Mouse (Mus musculus) midbrain, postnatal 0 days (tissue): ENCODE data around the gene Plxna4. TPM values are rescaled to one million over a fixed set of nuclear protein-coding genes. Genes with fewer than 3 reads are reported as not detected.

Source experiments
- ATAC-seq: fragments of 200-750 bp; cut with Nextera tagmentation; 2 replicates; pipeline ENCODE4 v1.8.0; 2017; ENCODE audit warnings: moderate number of reproducible peaks, mild to moderate bottlenecking, moderate TSS enrichment, moderate library complexity; ENCODE audit not compliant: low FRiP score
- DNase-seq: peaks from one replicate; pipeline ENCODE4 v3.0.0-alpha.2; 2015; ENCODE audit warnings: low spot score
- H3K27ac ChIP-seq: fragments of 300-500 bp; sonication (generic); 2 replicates; pipeline ENCODE4 v1.5.1; 2014; ENCODE audit warnings: low read depth, mild to moderate bottlenecking, low read length, mixed read lengths
- H3K27me3 ChIP-seq: fragments of 300-500 bp; sonication (generic); 2 replicates; pipeline ENCODE4 v1.6.1; 2014; ENCODE audit warnings: low read length, control low read depth, mixed read lengths; ENCODE audit not compliant: insufficient read depth
- H3K36me3 ChIP-seq: fragments of 300-500 bp; sonication (generic); 2 replicates; pipeline ENCODE4 v1.6.1; 2014; ENCODE audit warnings: low read length, control low read depth, mixed read lengths; ENCODE audit not compliant: insufficient read depth
- H3K4me1 ChIP-seq: fragments of 300-500 bp; sonication (generic); 2 replicates; pipeline ENCODE4 v1.6.1; 2014; ENCODE audit warnings: mild to moderate bottlenecking, control low read depth, antibody characterized with exemption, low read length, mixed read lengths; ENCODE audit not compliant: insufficient read depth
- H3K4me2 ChIP-seq: fragments of 300-500 bp; sonication (generic); 2 replicates; pipeline ENCODE4 v1.6.1; 2014; ENCODE audit warnings: low read depth, mild to moderate bottlenecking, low read length, mixed read lengths; ENCODE audit not compliant: poor library complexity, severe bottlenecking
- H3K4me3 ChIP-seq: fragments of 300-500 bp; sonication (generic); 2 replicates; pipeline ENCODE4 v1.5.1; 2014; ENCODE audit warnings: low read depth, mild to moderate bottlenecking, low read length, moderate library complexity
- H3K9ac ChIP-seq: fragments of 300-500 bp; sonication (generic); replicated peaks from 2 replicates; pipeline ENCODE4 v1.6.1; 2014; ENCODE audit warnings: mild to moderate bottlenecking, low read length, moderate library complexity, mixed read lengths; ENCODE audit not compliant: poor library complexity, severe bottlenecking
- H3K9me3 ChIP-seq: fragments of 300-500 bp; sonication (generic); 2 replicates; pipeline ENCODE4 v1.6.1; 2016; ENCODE audit warnings: low read length, control low read depth
- CTCF ChIP-seq: IDR thresholded peaks from 2 replicates; pipeline ENCODE4 v1.5.1; 2016; ENCODE audit warnings: antibody characterized with exemption, mild to moderate bottlenecking
- WGBS: fragments of 180-500 bp; shearing (Covaris S2); extraction: QIAGEN DNeasy Blood & Tissue Kit; methylation state at CpG from one replicate; pipeline ENCODE4 v1.1.7; 2014; 5-methylcytosine and 5-hydroxymethylcytosine counted together
- polyA plus RNA-seq: library from polyadenylated mRNA; unstranded; fragments of >200 nt; fragmentation: Nextera tagmentation; extraction: Ambion mirVana; gene quantifications from 2 replicates; pipeline ENCODE4 v1.2.1, GENCODE M21; 2015
- total RNA-seq: library from RNA; depleted of rRNA; stranded (reverse); fragments of >200 nt; gene quantifications from 2 replicates; pipeline ENCODE4 v1.2.3, GENCODE M21; 2014

The Plxna4 gene
- total and polyA plus RNA-seq, 2 experiments from 2014 or later: 9.6 to 39.7 TPM

GRCm38 (mm10) chr6:32602130-32602529 lies 14.1 kb upstream of the Plxna4 start:
- WGBS: 91% methylated on average over 2 of the region's 2 CpGs
- H3K36me3 ChIP-seq: no peaks in the 10 kb centered on the region
- TF ChIP-seq CTCF: no peak
- H3K4me1 ChIP-seq: no peaks in the 10 kb centered on the region
- H3K27me3 ChIP-seq: no peaks in the 10 kb centered on the region
- no peak overlapping the region for H3K9ac ChIP-seq
- H3K9me3 ChIP-seq: no peaks in the 10 kb centered on the region
- no peak overlapping the region for H3K27ac ChIP-seq
- no peak overlapping the region for H3K4me2 ChIP-seq
- no peak for ATAC-seq
- H3K4me3 ChIP-seq: no peak overlapping the region
- no peak for DNase-seq

GRCm38 (mm10) chr6:32601306-32601705 lies 13.3 kb upstream of the Plxna4 start:
- H3K9me3 ChIP-seq: no peaks in the 10 kb centered on the region
- H3K4me2 ChIP-seq: no peak overlapping the region
- H3K27me3 ChIP-seq: no peaks in the 10 kb centered on the region
- TF ChIP-seq CTCF: no peak
- H3K4me3 ChIP-seq: no peak overlapping the region
- WGBS: 75% methylated on average over 2 of the region's 2 CpGs
- no peaks in the 10 kb centered on the region for H3K4me1 ChIP-seq
- H3K27ac ChIP-seq: no peak overlapping the region
- DNase-seq (no peak), ATAC-seq (no peak)
- H3K36me3 ChIP-seq: no peaks in the 10 kb centered on the region
- H3K9ac ChIP-seq: no peak overlapping the region

- 55% methylated on average over 3 of the region's 3 CpGs for whole genome bisulfite sequencing
- H3K27me3 ChIP-seq: peaks cover 15% of the 10 kb centered on the region
- no peak overlapping the region for H3K4me3 ChIP-seq
- no peaks in the 10 kb centered on the region for H3K4me1 ChIP-seq
- no peak overlapping the region for H3K4me2 ChIP-seq
- no peaks in the 10 kb centered on the region for H3K36me3 ChIP-seq
- no peaks in the 10 kb centered on the region for H3K9me3 ChIP-seq
- no peak for TF ChIP-seq CTCF
- no peak overlapping the region for H3K27ac ChIP-seq
- no peak for DNase-seq
- ATAC-seq: no peak
- H3K9ac ChIP-seq: no peak overlapping the region
These were observed 7.6 kb upstream of the Plxna4 start for GRCm38 (mm10) chr6:32595591-32595990.

- DNase-seq (peak; percentile 84), ATAC-seq (no peak)
- peak; percentile 90 for TF ChIP-seq CTCF
- Histone ChIP-seq H3K4me1 (no peaks in the 10 kb centered on the region), H3K27me3 (peaks cover 15% of the 10 kb centered on the region), H3K4me2 (no peak overlapping the region), H3K9ac (no peak overlapping the region), H3K36me3 (no peaks in the 10 kb centered on the region), H3K27ac (no peak overlapping the region), H3K4me3 (no peak overlapping the region), H3K9me3 (no peaks in the 10 kb centered on the region)
- 42% methylated on average over 13 of the region's 13 CpGs for WGBS
These were observed 3.2 kb upstream of the Plxna4 start for GRCm38 (mm10) chr6:32590979-32591758.

GRCm38 (mm10) chr6:32589632-32590031 lies 1.6 kb upstream of the Plxna4 start:
- Histone ChIP-seq H3K4me2 (no peak overlapping the region), H3K27me3 (peaks cover 15% of the 10 kb centered on the region), H3K36me3 (no peaks in the 10 kb centered on the region), H3K9ac (no peak overlapping the region), H3K27ac (no peak overlapping the region), H3K9me3 (no peaks in the 10 kb centered on the region), H3K4me3 (no peak overlapping the region), H3K4me1 (no peaks in the 10 kb centered on the region)
- 78% methylated on average over 4 of the region's 4 CpGs for WGBS
- no peak for TF ChIP-seq CTCF
- ATAC-seq: no peak
- DNase-seq: no peak

- Histone ChIP-seq H3K27me3 (peaks cover 8% of the 10 kb centered on the region; the same call in 1 of the 2 replicates), H3K4me2 (peak overlapping the region; percentile 83), H3K9me3 (no peaks in the 10 kb centered on the region), H3K27ac (peak overlapping the region; percentile 86), H3K4me3 (peak overlapping the region; percentile 85), H3K4me1 (peaks cover 2% of the 10 kb centered on the region; the same call in 1 of the 2 replicates), H3K36me3 (no peaks in the 10 kb centered on the region), H3K9ac (peak overlapping the region; percentile 84)
- DNase-seq (peak; percentile 73), ATAC-seq (peak; percentile 71)
- no peak for TF ChIP-seq CTCF
- 2% methylated on average over 46 of the region's 82 CpGs for WGBS
These were observed 619 bp downstream of the Plxna4 start for GRCm38 (mm10) chr6:32587136-32588009.
